Mouse (Mus musculus): ENCODE results near the gene Tgfbr2.
"Not testable (repeated sequence)": the region's sequence is repeated elsewhere in the genome, so short reads cannot be mapped to it uniquely, and the experiment has no call there.

Gene Tgfbr2

GRCm38 (mm10) chr9:116059156-116059555 lies 116.0 kb downstream of the Tgfbr2 start:
- H3K9me3 ChIP-seq (ENCODE audit: low read length), result peaks cover 8% of the 10 kb centered on the region
- H3K36me3 ChIP-seq (ENCODE audit: insufficient read depth, low read length), result no peaks in the 10 kb centered on the region
- no peak overlapping the region for H3K4me3 ChIP-seq (replicated peaks; ENCODE audit: low read length)
- TF ChIP-seq POU5F1 (IDR thresholded peaks at IDR 0.05; ENCODE audit: borderline replicate concordance, low read length) (no peak), NANOG (IDR thresholded peaks at IDR 0.05; ENCODE audit: borderline replicate concordance, low read length) (no peak), CTCF (conservative IDR thresholded peaks at IDR 0.05; ENCODE audit: low read length) (no peak)
- H3K4me1 ChIP-seq (replicated peaks; ENCODE audit: low read depth, low read length), result no peaks in the 10 kb centered on the region
- no peaks in the 10 kb centered on the region for H3K27me3 ChIP-seq (ENCODE audit: insufficient read depth, low read length)

DNA sequence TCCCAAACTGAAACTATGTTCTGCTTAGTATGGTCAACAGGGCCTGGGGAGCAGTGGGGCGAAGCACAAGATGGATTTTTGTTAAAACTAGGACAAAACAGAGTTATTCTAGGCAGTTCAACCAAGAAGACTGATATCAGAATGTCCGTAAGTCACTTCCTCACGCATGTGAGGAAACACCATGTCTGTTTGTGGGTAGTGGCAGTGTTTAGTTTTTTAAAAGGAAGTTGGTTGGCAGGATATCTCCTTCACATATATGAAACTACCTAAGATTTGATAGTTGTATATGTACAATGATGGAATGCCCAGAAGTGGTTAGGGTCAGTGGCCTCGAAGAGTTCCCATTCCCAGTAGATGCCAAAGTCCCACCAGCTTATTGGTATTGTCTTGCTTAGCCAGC lies 116.7 kb downstream of the Tgfbr2 start:
- no peaks in the 10 kb centered on the region for H3K27me3 ChIP-seq (ENCODE audit: insufficient read depth, low read length)
- H3K36me3 ChIP-seq (ENCODE audit: insufficient read depth, low read length), result no peaks in the 10 kb centered on the region
- peaks cover 8% of the 10 kb centered on the region for H3K9me3 ChIP-seq (ENCODE audit: low read length)
- no peak for TF ChIP-seq NANOG (IDR thresholded peaks at IDR 0.05; ENCODE audit: borderline replicate concordance, low read length)
- TF ChIP-seq POU5F1 (IDR thresholded peaks at IDR 0.05; ENCODE audit: borderline replicate concordance, low read length), result no peak
- TF ChIP-seq CTCF (conservative IDR thresholded peaks at IDR 0.05; ENCODE audit: low read length), result no peak
- no peak overlapping the region for H3K4me3 ChIP-seq (replicated peaks; ENCODE audit: low read length)
- no peaks in the 10 kb centered on the region for H3K4me1 ChIP-seq (replicated peaks; ENCODE audit: low read depth, low read length)

DNA sequence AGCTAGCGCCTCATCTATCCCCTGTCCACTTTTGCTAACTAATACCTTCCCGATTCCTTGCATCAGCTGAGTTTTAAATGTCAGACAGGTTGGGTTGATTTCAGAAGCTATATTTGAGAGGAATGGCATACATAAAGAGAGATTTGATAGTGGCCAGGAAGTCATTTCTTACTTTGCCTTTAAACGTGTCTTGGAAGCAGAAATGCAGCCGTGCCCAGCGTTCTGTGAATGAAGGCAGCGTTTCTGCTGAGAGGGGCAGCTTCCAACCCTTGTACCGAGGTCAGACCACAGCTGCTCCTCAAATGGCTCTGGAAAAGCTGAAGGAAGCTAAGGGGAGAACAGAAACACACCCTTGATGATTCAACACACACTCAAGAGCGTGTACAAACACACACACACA lies 121.2 kb downstream of the Tgfbr2 start:
- H3K9me3 ChIP-seq (ENCODE audit: low read length), result peaks cover 8% of the 10 kb centered on the region
- no peaks in the 10 kb centered on the region for H3K27me3 ChIP-seq (ENCODE audit: insufficient read depth, low read length)
- H3K4me1 ChIP-seq (replicated peaks; ENCODE audit: low read depth, low read length), result no peaks in the 10 kb centered on the region
- no peaks in the 10 kb centered on the region for H3K36me3 ChIP-seq (ENCODE audit: insufficient read depth, low read length)
- no peak overlapping the region for H3K4me3 ChIP-seq (replicated peaks; ENCODE audit: low read length)
- TF ChIP-seq POU5F1 (IDR thresholded peaks at IDR 0.05; ENCODE audit: borderline replicate concordance, low read length) (no peak), CTCF (conservative IDR thresholded peaks at IDR 0.05; ENCODE audit: low read length) (no peak), NANOG (IDR thresholded peaks at IDR 0.05; ENCODE audit: borderline replicate concordance, low read length) (no peak)

GRCm38 (mm10) chr9:116049985-116050384 lies 125.2 kb downstream of the Tgfbr2 start:
- Histone ChIP-seq H3K27me3 (ENCODE audit: insufficient read depth, low read length) (no peaks in the 10 kb centered on the region), H3K4me1 (replicated peaks; ENCODE audit: low read depth, low read length) (no peaks in the 10 kb centered on the region), H3K36me3 (ENCODE audit: insufficient read depth, low read length) (no peaks in the 10 kb centered on the region), H3K9me3 (ENCODE audit: low read length) (no peaks in the 10 kb centered on the region), H3K4me3 (replicated peaks; ENCODE audit: low read length) (no peak overlapping the region)
- peak; percentile 23; the same call in 1 of the 2 replicates for TF ChIP-seq CTCF (conservative IDR thresholded peaks at IDR 0.05; ENCODE audit: low read length)
- no peak for TF ChIP-seq NANOG (IDR thresholded peaks at IDR 0.05; ENCODE audit: borderline replicate concordance, low read length)

GRCm38 (mm10) chr9:116041787-116042186 lies 133.4 kb downstream of the Tgfbr2 start:
- H3K4me1 ChIP-seq (replicated peaks; ENCODE audit: low read depth, low read length), result no peaks in the 10 kb centered on the region
- no peaks in the 10 kb centered on the region for H3K36me3 ChIP-seq (ENCODE audit: insufficient read depth, low read length)
- H3K9me3 ChIP-seq (ENCODE audit: low read length), result no peaks in the 10 kb centered on the region
- H3K27me3 ChIP-seq (ENCODE audit: insufficient read depth, low read length), result 0 out of 2 replicates have a peak, but pooled peaks cover 3% of the 10 kb centered on the region
- no peak overlapping the region for H3K4me3 ChIP-seq (replicated peaks; ENCODE audit: low read length)
- no peak for TF ChIP-seq POU5F1 (IDR thresholded peaks at IDR 0.05; ENCODE audit: borderline replicate concordance, low read length)
- no peak for TF ChIP-seq NANOG (IDR thresholded peaks at IDR 0.05; ENCODE audit: borderline replicate concordance, low read length)
- peak; percentile 84 for TF ChIP-seq CTCF (conservative IDR thresholded peaks at IDR 0.05; ENCODE audit: low read length)

DNA sequence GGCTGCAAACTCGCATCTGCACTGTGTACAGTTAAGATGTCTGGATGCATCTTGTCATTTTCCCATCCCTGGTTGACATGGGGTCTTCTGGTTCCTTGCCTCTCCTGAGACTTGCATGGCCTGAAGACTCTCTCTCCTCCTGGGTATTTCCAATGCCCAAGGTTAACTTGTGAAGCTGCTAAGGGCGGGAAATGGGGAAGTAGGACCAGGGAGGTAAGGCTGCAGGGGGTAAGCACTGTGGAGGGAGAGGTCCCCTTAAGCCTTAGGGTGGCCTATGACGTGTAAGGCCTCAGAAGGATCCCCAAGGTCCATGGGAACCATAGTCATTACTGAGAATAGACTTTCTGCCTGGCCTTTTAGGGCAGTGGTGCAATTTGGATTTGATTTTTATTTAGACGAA lies 133.8 kb downstream of the Tgfbr2 start:
- Histone ChIP-seq H3K36me3 (ENCODE audit: insufficient read depth, low read length) (no peaks in the 10 kb centered on the region), H3K4me1 (replicated peaks; ENCODE audit: low read depth, low read length) (no peaks in the 10 kb centered on the region), H3K9me3 (ENCODE audit: low read length) (no peaks in the 10 kb centered on the region), H3K27me3 (ENCODE audit: insufficient read depth, low read length) (0 out of 2 replicates have a peak, but pooled peaks cover 3% of the 10 kb centered on the region), H3K4me3 (replicated peaks; ENCODE audit: low read length) (no peak overlapping the region)
- TF ChIP-seq POU5F1 (IDR thresholded peaks at IDR 0.05; ENCODE audit: borderline replicate concordance, low read length), result no peak
- no peak for TF ChIP-seq NANOG (IDR thresholded peaks at IDR 0.05; ENCODE audit: borderline replicate concordance, low read length)
- no peak for TF ChIP-seq CTCF (conservative IDR thresholded peaks at IDR 0.05; ENCODE audit: low read length)

- not testable (repeated sequence) for H3K4me3 ChIP-seq (replicated peaks; ENCODE audit: low read length); H3K27me3 ChIP-seq (ENCODE audit: insufficient read depth, low read length); H3K9me3 ChIP-seq (ENCODE audit: low read length); H3K4me1 ChIP-seq (replicated peaks; ENCODE audit: low read depth, low read length); H3K36me3 ChIP-seq (ENCODE audit: insufficient read depth, low read length)
Observed at GRCm38 (mm10) chr9:116040852-116041251, 134.3 kb downstream of the Tgfbr2 start.

- Histone ChIP-seq H3K4me1 (replicated peaks; ENCODE audit: low read depth, low read length) (no peaks in the 10 kb centered on the region), H3K9me3 (ENCODE audit: low read length) (no peaks in the 10 kb centered on the region), H3K4me3 (replicated peaks; ENCODE audit: low read length) (no peak overlapping the region), H3K36me3 (ENCODE audit: insufficient read depth, low read length) (no peaks in the 10 kb centered on the region), H3K27me3 (ENCODE audit: insufficient read depth, low read length) (0 out of 2 replicates have a peak, but pooled peaks cover 3% of the 10 kb centered on the region)
- TF ChIP-seq CTCF (conservative IDR thresholded peaks at IDR 0.05; ENCODE audit: low read length) (no peak), POU5F1 (IDR thresholded peaks at IDR 0.05; ENCODE audit: borderline replicate concordance, low read length) (no peak), NANOG (IDR thresholded peaks at IDR 0.05; ENCODE audit: borderline replicate concordance, low read length) (no peak)
Observed at GRCm38 (mm10) chr9:116039981-116040380, 135.2 kb downstream of the Tgfbr2 start.

DNA sequence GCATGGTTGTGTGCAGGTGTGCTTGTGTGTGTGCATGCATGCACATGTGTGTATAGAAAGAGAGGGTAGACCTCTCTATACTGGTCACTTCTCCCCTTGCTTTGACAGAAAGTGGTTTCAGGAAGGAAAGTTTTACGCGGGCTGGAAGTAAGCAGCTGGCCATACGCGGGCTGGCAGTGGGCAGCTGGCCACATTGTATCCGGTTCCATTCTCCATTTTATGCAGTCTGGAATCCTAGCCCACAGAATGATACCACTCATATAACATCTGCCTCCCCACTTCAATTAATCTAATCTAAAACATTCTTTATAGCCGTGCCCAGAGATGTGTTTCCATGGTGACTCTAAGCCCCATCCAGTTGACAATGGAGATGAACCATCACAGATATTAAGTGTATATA lies 136.9 kb downstream of the Tgfbr2 start:
- no peaks in the 10 kb centered on the region for H3K36me3 ChIP-seq (ENCODE audit: insufficient read depth, low read length)
- H3K27me3 ChIP-seq (ENCODE audit: insufficient read depth, low read length), result no peaks in the 10 kb centered on the region; the same call in 1 of the 2 replicates
- no peaks in the 10 kb centered on the region for H3K4me1 ChIP-seq (replicated peaks; ENCODE audit: low read depth, low read length)
- H3K9me3 ChIP-seq (ENCODE audit: low read length), result no peaks in the 10 kb centered on the region
- no peak for TF ChIP-seq NANOG (IDR thresholded peaks at IDR 0.05; ENCODE audit: borderline replicate concordance, low read length)
- no peak for TF ChIP-seq POU5F1 (IDR thresholded peaks at IDR 0.05; ENCODE audit: borderline replicate concordance, low read length)
- TF ChIP-seq CTCF (conservative IDR thresholded peaks at IDR 0.05; ENCODE audit: low read length), result no peak
- H3K4me3 ChIP-seq (replicated peaks; ENCODE audit: low read length), result no peak overlapping the region
